Mouse (Mus musculus): Measurements from ENCODE around the gene Kdm4a. TPM values are rescaled to one million over a fixed set of nuclear protein-coding genes. Genes with fewer than 3 reads are reported as not detected.

Gene Kdm4a
- polyA plus RNA-seq, 1 experiment from 2014 or later = 64.8 TPM

- no peak overlapping the region for H3K27ac ChIP-seq
- H3K36me3 ChIP-seq = peaks cover 100% of the 10 kb centered on the region
- no peak overlapping the region for H3K4me3 ChIP-seq (replicated peaks)
- no peaks in the 10 kb centered on the region for H3K4me1 ChIP-seq (replicated peaks)
- H3K9me3 ChIP-seq = no peaks in the 10 kb centered on the region
- 95% methylated on average over 7 of the region's 7 CpGs for WGBS
- no peak for ATAC-seq
- no peaks in the 10 kb centered on the region for H3K27me3 ChIP-seq
- no peak overlapping the region for H3K4me2 ChIP-seq (replicated peaks)
- no peak overlapping the region for H3K9ac ChIP-seq (replicated peaks)
These were observed 29.0 kb downstream of the Kdm4a start for GRCm38 (mm10) chr4:118150804-118151203.

- Histone ChIP-seq H3K4me1 (replicated peaks) (no peaks in the 10 kb centered on the region), H3K4me3 (replicated peaks) (no peak overlapping the region), H3K27me3 (no peaks in the 10 kb centered on the region), H3K27ac (no peak overlapping the region), H3K9me3 (no peaks in the 10 kb centered on the region), H3K36me3 (peaks cover 100% of the 10 kb centered on the region), H3K4me2 (replicated peaks) (no peak overlapping the region), H3K9ac (replicated peaks) (no peak overlapping the region)
- 90% methylated on average over 14 of the region's 14 CpGs for WGBS
- no peak for ATAC-seq
These were observed 29.7 kb downstream of the Kdm4a start for GRCm38 (mm10) chr4:118149956-118150680.

- Histone ChIP-seq H3K36me3 (peaks cover 100% of the 10 kb centered on the region), H3K9me3 (no peaks in the 10 kb centered on the region), H3K4me3 (replicated peaks) (no peak overlapping the region), H3K4me1 (replicated peaks) (no peaks in the 10 kb centered on the region), H3K4me2 (replicated peaks) (no peak overlapping the region), H3K9ac (replicated peaks) (no peak overlapping the region), H3K27ac (no peak overlapping the region), H3K27me3 (no peaks in the 10 kb centered on the region)
- ATAC-seq = no peak
- 93% methylated on average over 10 of the region's 10 CpGs for WGBS
These were observed 30.7 kb downstream of the Kdm4a start for GRCm38 (mm10) chr4:118149055-118149576.

GRCm38 (mm10) chr4:118148317-118148687, 31.5 kb downstream of the Kdm4a start:
- no peaks in the 10 kb centered on the region for H3K4me1 ChIP-seq (replicated peaks)
- H3K27ac ChIP-seq = no peak overlapping the region
- ATAC-seq = no peak
- no peak overlapping the region for H3K9ac ChIP-seq (replicated peaks)
- WGBS = 94% methylated on average over 10 of the region's 10 CpGs
- H3K36me3 ChIP-seq = peaks cover 100% of the 10 kb centered on the region
- no peak overlapping the region for H3K4me3 ChIP-seq (replicated peaks)
- H3K9me3 ChIP-seq = no peaks in the 10 kb centered on the region
- H3K4me2 ChIP-seq (replicated peaks) = no peak overlapping the region
- H3K27me3 ChIP-seq = no peaks in the 10 kb centered on the region

- WGBS = 95% methylated on average over 19 of the region's 19 CpGs
These were observed 32.1 kb downstream of the Kdm4a start for GRCm38 (mm10) chr4:118147547-118148316.

GRCm38 (mm10) chr4:118147090-118147489, 32.8 kb downstream of the Kdm4a start:
- 94% methylated on average over 10 of the region's 10 CpGs for WGBS
- no peaks in the 10 kb centered on the region for H3K9me3 ChIP-seq
- H3K9ac ChIP-seq (replicated peaks) = no peak overlapping the region
- no peaks in the 10 kb centered on the region for H3K27me3 ChIP-seq
- peaks cover 100% of the 10 kb centered on the region for H3K36me3 ChIP-seq
- no peaks in the 10 kb centered on the region for H3K4me1 ChIP-seq (replicated peaks)
- H3K4me2 ChIP-seq (replicated peaks) = no peak overlapping the region
- no peak overlapping the region for H3K27ac ChIP-seq
- no peak overlapping the region for H3K4me3 ChIP-seq (replicated peaks)
- ATAC-seq = no peak

More at GRCm38 (mm10) chr4:118147547-118148316, 32.1 kb downstream of the Kdm4a start:
- H3K4me3 ChIP-seq (replicated peaks) = no peak overlapping the region
- no peak overlapping the region for H3K4me2 ChIP-seq (replicated peaks)
- no peak overlapping the region for H3K27ac ChIP-seq
- no peaks in the 10 kb centered on the region for H3K4me1 ChIP-seq (replicated peaks)
- no peaks in the 10 kb centered on the region for H3K9me3 ChIP-seq
- H3K27me3 ChIP-seq = no peaks in the 10 kb centered on the region
- ATAC-seq = no peak
- H3K36me3 ChIP-seq = peaks cover 100% of the 10 kb centered on the region
- H3K9ac ChIP-seq (replicated peaks) = no peak overlapping the region

GRCm38 (mm10) chr4:118144324-118144723, 35.5 kb downstream of the Kdm4a start:
- H3K9ac ChIP-seq (replicated peaks) = no peak overlapping the region
- no peaks in the 10 kb centered on the region for H3K9me3 ChIP-seq
- WGBS = 94% methylated on average over 9 of the region's 9 CpGs

GRCm38 (mm10) chr4:118143679-118144078, 36.2 kb downstream of the Kdm4a start:
- Histone ChIP-seq H3K4me2 (replicated peaks) (no peak overlapping the region), H3K36me3 (peaks cover 97% of the 10 kb centered on the region), H3K27ac (no peak overlapping the region), H3K4me1 (replicated peaks) (no peaks in the 10 kb centered on the region), H3K9me3 (no peaks in the 10 kb centered on the region), H3K27me3 (no peaks in the 10 kb centered on the region), H3K9ac (replicated peaks) (no peak overlapping the region), H3K4me3 (replicated peaks) (no peak overlapping the region)
- WGBS = 89% methylated on average over 7 of the region's 7 CpGs
- no peak for ATAC-seq

More at GRCm38 (mm10) chr4:118144324-118144723, 35.5 kb downstream of the Kdm4a start:
- no peaks in the 10 kb centered on the region for H3K4me1 ChIP-seq (replicated peaks)
- peaks cover 97% of the 10 kb centered on the region for H3K36me3 ChIP-seq
- H3K27ac ChIP-seq = no peak overlapping the region
- ATAC-seq = no peak
- no peak overlapping the region for H3K4me2 ChIP-seq (replicated peaks)
- H3K4me3 ChIP-seq (replicated peaks) = no peak overlapping the region
- H3K27me3 ChIP-seq = no peaks in the 10 kb centered on the region

GRCm38 (mm10) chr4:118141511-118141910, 38.3 kb downstream of the Kdm4a start:
- no peak for ATAC-seq
- WGBS = 96% methylated on average over 5 of the region's 5 CpGs
- H3K4me1 ChIP-seq (replicated peaks) = no peaks in the 10 kb centered on the region
- no peak overlapping the region for H3K9ac ChIP-seq (replicated peaks)
- H3K36me3 ChIP-seq = peaks cover 97% of the 10 kb centered on the region
- H3K4me3 ChIP-seq (replicated peaks) = no peak overlapping the region
- H3K27ac ChIP-seq = no peak overlapping the region
- no peak overlapping the region for H3K4me2 ChIP-seq (replicated peaks)
- no peaks in the 10 kb centered on the region for H3K27me3 ChIP-seq
- no peaks in the 10 kb centered on the region for H3K9me3 ChIP-seq

GRCm38 (mm10) chr4:118138891-118139290, 41.0 kb downstream of the Kdm4a start:
- no peak for ATAC-seq

GRCm38 (mm10) chr4:118137857-118138256, 42.0 kb downstream of the Kdm4a start:
- Histone ChIP-seq H3K36me3 (peaks cover 67% of the 10 kb centered on the region), H3K4me2 (replicated peaks) (no peak overlapping the region), H3K9me3 (no peaks in the 10 kb centered on the region), H3K9ac (replicated peaks) (no peak overlapping the region), H3K27ac (no peak overlapping the region), H3K4me1 (replicated peaks) (peaks cover 18% of the 10 kb centered on the region), H3K4me3 (replicated peaks) (no peak overlapping the region), H3K27me3 (no peaks in the 10 kb centered on the region)
- WGBS = 86% methylated on average over 16 of the region's 16 CpGs
- no peak for ATAC-seq

More at GRCm38 (mm10) chr4:118138891-118139290, 41.0 kb downstream of the Kdm4a start:
- Histone ChIP-seq H3K4me2 (replicated peaks) (no peak overlapping the region), H3K27ac (no peak overlapping the region), H3K9me3 (no peaks in the 10 kb centered on the region), H3K27me3 (no peaks in the 10 kb centered on the region), H3K9ac (replicated peaks) (no peak overlapping the region), H3K4me1 (replicated peaks) (peaks cover 8% of the 10 kb centered on the region), H3K4me3 (replicated peaks) (no peak overlapping the region), H3K36me3 (peaks cover 77% of the 10 kb centered on the region)
- 83% methylated on average over 5 of the region's 5 CpGs for WGBS

- Histone ChIP-seq H3K27me3 (no peaks in the 10 kb centered on the region), H3K9me3 (no peaks in the 10 kb centered on the region), H3K36me3 (peaks cover 61% of the 10 kb centered on the region), H3K4me2 (replicated peaks) (no peak overlapping the region), H3K4me3 (replicated peaks) (no peak overlapping the region), H3K27ac (no peak overlapping the region), H3K9ac (replicated peaks) (no peak overlapping the region), H3K4me1 (replicated peaks) (peaks cover 24% of the 10 kb centered on the region)
- no peak for ATAC-seq
- 96% methylated on average over 10 of the region's 10 CpGs for WGBS
These were observed 42.5 kb downstream of the Kdm4a start for GRCm38 (mm10) chr4:118137311-118137710.

All from midbrain, embryonic 13.5 days (tissue).